ENCODE assay signal across 31 mouse cellular contexts in genomic region chrX:23810365-23810764, GRCm38 (mm10).
A peak's percentile ranks its signal among the peaks of the same experiment; 100 is the strongest.
DNase-seq lines count a peak whose midpoint lies in the region; ATAC-seq and TF ChIP-seq lines count a peak whose summit lies in the region.
"Had no signal": no experiment of that assay in that cellular context is flagged by ENCODE, and none has a peak within 500 bp of the region (broad histone marks: within the 10 kb centered on the region; RNA-seq: fewer than 3 reads in every experiment).

No protein-coding gene starts in this region.

- H3K36me3 ChIP-seq in embryonic facial prominence, embryonic 10.5 days (replicated peaks) = no peaks in the 10 kb centered on the region
- H3K36me3 ChIP-seq in intestine, embryonic 16.5 days (ENCODE audit: control insufficient read depth, insufficient read depth, low read length) = no peaks in the 10 kb centered on the region
- H3K36me3 ChIP-seq in forebrain, postnatal 0 days (ENCODE audit: insufficient read depth) = no peaks in the 10 kb centered on the region
- H3K36me3 ChIP-seq: forebrain, embryonic 10.5 days; heart, embryonic 12.5 days; heart, embryonic 15.5 days; hindbrain, embryonic 10.5 days; intestine, embryonic 15.5 days had no signal

- no peak overlapping the region for H3K4me2 ChIP-seq in intestine, embryonic 16.5 days (ENCODE audit: low read depth, low read length)
- no peak overlapping the region for H3K4me2 ChIP-seq in forebrain, postnatal 0 days (ENCODE audit: low read depth)
- H3K4me2 ChIP-seq: forebrain, embryonic 13.5 days; heart, embryonic 12.5 days; heart, embryonic 15.5 days; hindbrain, embryonic 14.5 days; intestine, embryonic 15.5 days had no signal

- H3K4me3 ChIP-seq in embryonic facial prominence, embryonic 10.5 days = no peak overlapping the region
- H3K4me3 ChIP-seq in intestine, embryonic 16.5 days (ENCODE audit: low read length) = no peak overlapping the region
- no peak overlapping the region for H3K4me3 ChIP-seq in forebrain, postnatal 0 days (ENCODE audit: low read depth, low read length)
- H3K4me3 ChIP-seq: forebrain, embryonic 10.5 days; forebrain, embryonic 13.5 days; heart, embryonic 12.5 days; heart, embryonic 15.5 days; hindbrain, embryonic 10.5 days; intestine, embryonic 15.5 days had no signal

- H3K27me3 ChIP-seq in embryonic facial prominence, embryonic 10.5 days (replicated peaks; ENCODE audit: low read depth, poor library complexity, severe bottlenecking) = no peaks in the 10 kb centered on the region
- H3K27me3 ChIP-seq in intestine, embryonic 16.5 days (replicated peaks; ENCODE audit: control insufficient read depth, insufficient read depth, low read length) = no peaks in the 10 kb centered on the region
- H3K27me3 ChIP-seq in forebrain, postnatal 0 days (ENCODE audit: insufficient read depth, low read length) = no peaks in the 10 kb centered on the region
- H3K27me3 ChIP-seq: CH12.LX; forebrain, embryonic 13.5 days; heart, embryonic 12.5 days; heart, embryonic 15.5 days; intestine, embryonic 15.5 days had no signal

- H3K9me3 ChIP-seq in embryonic facial prominence, embryonic 10.5 days = no peaks in the 10 kb centered on the region
- H3K9me3 ChIP-seq in intestine, embryonic 16.5 days (ENCODE audit: control insufficient read depth, low read length) = no peaks in the 10 kb centered on the region
- H3K9me3 ChIP-seq in forebrain, postnatal 0 days (ENCODE audit: low read length) = no peaks in the 10 kb centered on the region
- H3K9me3 ChIP-seq: forebrain, embryonic 10.5 days; forebrain, embryonic 13.5 days; G1E; heart, embryonic 12.5 days; heart, embryonic 15.5 days; intestine, embryonic 15.5 days had no signal

- ATAC-seq in inflammation-experienced regulatory T-cells, adult 6 months = peak; percentile 79
- no peak for ATAC-seq in intestine, embryonic 16.5 days
- ATAC-seq in forebrain, postnatal 0 days = no peak
- ATAC-seq: forebrain, embryonic 13.5 days; forebrain, embryonic 16.5 days; hindbrain, postnatal 0 days; intestine, embryonic 15.5 days; Patski had no signal

- TF ChIP-seq CTCF in forebrain, postnatal 0 days (IDR thresholded peaks at IDR 0.05; ENCODE audit: low read depth) = no peak

- H3K9ac ChIP-seq in intestine, embryonic 16.5 days (ENCODE audit: low read depth, low read length) = no peak overlapping the region
- no peak overlapping the region for H3K9ac ChIP-seq in forebrain, postnatal 0 days
- H3K9ac ChIP-seq: forebrain, embryonic 13.5 days; heart, embryonic 12.5 days; heart, embryonic 15.5 days; hindbrain, embryonic 14.5 days; intestine, embryonic 15.5 days had no signal

- H3K27ac ChIP-seq in embryonic facial prominence, embryonic 10.5 days (replicated peaks) = no peak overlapping the region
- no peak overlapping the region for H3K27ac ChIP-seq in intestine, embryonic 16.5 days (ENCODE audit: low read length)
- no peak overlapping the region for H3K27ac ChIP-seq in forebrain, postnatal 0 days (ENCODE audit: low read depth, low read length)
- H3K27ac ChIP-seq: forebrain, embryonic 10.5 days; forebrain, embryonic 13.5 days; heart, embryonic 15.5 days; hindbrain, embryonic 10.5 days; hindbrain, embryonic 14.5 days; hindbrain, postnatal 0 days; intestine, embryonic 15.5 days had no signal

- 88% methylated on average over 2 of the region's 2 CpGs for WGBS in embryonic facial prominence, embryonic 10.5 days
- 98% methylated on average over 2 of the region's 2 CpGs for WGBS in intestine, embryonic 16.5 days
- 89% methylated on average over 2 of the region's 2 CpGs for WGBS in forebrain, postnatal 0 days

- H3K4me1 ChIP-seq in embryonic facial prominence, embryonic 10.5 days = no peaks in the 10 kb centered on the region
- no peaks in the 10 kb centered on the region for H3K4me1 ChIP-seq in intestine, embryonic 16.5 days (ENCODE audit: control insufficient read depth, insufficient read depth, low read length)
- no peaks in the 10 kb centered on the region for H3K4me1 ChIP-seq in forebrain, postnatal 0 days (ENCODE audit: insufficient read depth)
- H3K4me1 ChIP-seq: forebrain, embryonic 10.5 days; forebrain, embryonic 13.5 days; heart, embryonic 12.5 days; heart, embryonic 15.5 days; hindbrain, embryonic 10.5 days; intestine, embryonic 15.5 days had no signal

- peak; percentile 8 for DNase-seq in thymus, postnatal 0 days (ENCODE audit: low spot score)
- DNase-seq in thymus, postnatal 10 days (ENCODE audit: low spot score in 2 of 2) = no peak
- DNase-seq in T-cell, adult 2 months (ENCODE audit: low spot score) = peak; percentile 16
- no peak for DNase-seq in embryonic facial prominence, embryonic 10.5 days (ENCODE audit: low spot score)
- no peak for DNase-seq in forebrain, postnatal 0 days
- DNase-seq: adrenal gland, adult 8-10 months; adrenal gland, postnatal 25 days; B cell, adult 2 months; cerebellum, adult 11-12 months; cerebellum, adult 8-10 months; cerebellum, postnatal 10 days; cerebellum, postnatal 36 days; embryo, embryonic 11 days; gastrocnemius, postnatal 25 days; heart, adult 18-20 months; heart, postnatal 10 days; heart, postnatal 36 days had no signal

Comparison
In these comparisons a context has a peak if more than half of its experiments do, and no peak if none do; other contexts are left out.
1. DNase-seq: peak in thymus, postnatal 0 days (single experiment) and T-cell, adult 2 months (single experiment); none in thymus, postnatal 10 days (0 of 2), embryonic facial prominence, embryonic 10.5 days (single experiment) and forebrain, postnatal 0 days (single experiment).